Mouse (Mus musculus) gonadal fat pad, adult 2 months (tissue): Measurements from ENCODE around the gene Gm11042. TPM values are rescaled to one million over a fixed set of nuclear protein-coding genes. Genes with fewer than 3 reads are reported as not detected.

Source experiments
- DNase-seq: peaks from one replicate; pipeline ENCODE4 v3.0.0-alpha.2; 2012; ENCODE audit warnings: low read depth
- polyA plus RNA-seq: library from polyadenylated mRNA; depleted of rRNA; stranded (reverse); fragments of >200 nt; gene quantifications from 2 replicates; pipeline ENCODE4 v1.2.3, GENCODE M21; 2012; rRNA removed

Gm11042 gene
- not detected in 2 replicates for polyA plus RNA-seq

- DNase-seq: no peak
Observed at GRCm38 (mm10) chr12:74316344-74316973, at the start of gene Gm11042. Gene Gm11042, minus strand, starts transcription at chr12:74316394.

GRCm38 (mm10) chr12:74364477-74364876 is 48.3 kb upstream of the Gm11042 start:
- DNase-seq: no peak

- DNase-seq: no peak
Observed at GRCm38 (mm10) chr12:74363076-74363475, 46.9 kb upstream of the Gm11042 start.

GRCm38 (mm10) chr12:74362453-74362852 is 46.3 kb upstream of the Gm11042 start:
- DNase-seq: no peak

- no peak for DNase-seq
Observed at GRCm38 (mm10) chr12:74359791-74360190, 43.6 kb upstream of the Gm11042 start.

- DNase-seq: no peak
Observed at GRCm38 (mm10) chr12:74357806-74358205, 41.6 kb upstream of the Gm11042 start.

GRCm38 (mm10) chr12:74342720-74343119 is 26.5 kb upstream of the Gm11042 start:
- DNase-seq: no peak

GRCm38 (mm10) chr12:74340070-74340469 is 23.9 kb upstream of the Gm11042 start:
- DNase-seq: no peak

- no peak for DNase-seq
Observed at GRCm38 (mm10) chr12:74333706-74334105, 17.5 kb upstream of the Gm11042 start.

- DNase-seq: no peak
Observed at GRCm38 (mm10) chr12:74333016-74333415, 16.8 kb upstream of the Gm11042 start.

- no peak for DNase-seq
Observed at GRCm38 (mm10) chr12:74329759-74330158, 13.6 kb upstream of the Gm11042 start.

GRCm38 (mm10) chr12:74326644-74327043 is 10.4 kb upstream of the Gm11042 start:
- DNase-seq: no peak

- DNase-seq: no peak
Observed at GRCm38 (mm10) chr12:74321981-74322380, 5.8 kb upstream of the Gm11042 start.

- no peak for DNase-seq
Observed at GRCm38 (mm10) chr12:74320318-74320717, 4.1 kb upstream of the Gm11042 start.

- DNase-seq: no peak
Observed at GRCm38 (mm10) chr12:74316989-74317759, 980 bp upstream of the Gm11042 start.

- DNase-seq: no peak
Observed at GRCm38 (mm10) chr12:74315221-74315620, 973 bp downstream of the Gm11042 start.

- DNase-seq: no peak
Observed at GRCm38 (mm10) chr12:74312611-74313010, 3.6 kb downstream of the Gm11042 start.

- no peak for DNase-seq
Observed at GRCm38 (mm10) chr12:74303418-74304294, 12.5 kb downstream of the Gm11042 start.

- no peak for DNase-seq
Observed at GRCm38 (mm10) chr12:74301559-74301958, 14.6 kb downstream of the Gm11042 start.

GRCm38 (mm10) chr12:74296374-74296773 is 19.8 kb downstream of the Gm11042 start:
- no peak for DNase-seq

- DNase-seq: no peak
Observed at GRCm38 (mm10) chr12:74293624-74294023, 22.6 kb downstream of the Gm11042 start.

GRCm38 (mm10) chr12:74290983-74291382 is 25.2 kb downstream of the Gm11042 start:
- no peak for DNase-seq
